Mouse (Mus musculus): Measurements from ENCODE around the gene Pnldc1.
"Not testable (repeated sequence)": the region's sequence is repeated elsewhere in the genome, so short reads cannot be mapped to it uniquely, and the experiment has no call there.

Gene Pnldc1

GRCm38 (mm10) chr17:12909361-12910280, at the start of gene Pnldc1:
Pnldc1 (minus strand) TSS chr17:12910230.
- DNase-seq (ENCODE audit: low read depth, low spot score): no peak

GRCm38 (mm10) chr17:12959377-12959776, 49.3 kb upstream of the Pnldc1 start:
- not testable (repeated sequence) for DNase-seq (ENCODE audit: low read depth, low spot score)

- no peak for DNase-seq (ENCODE audit: low read depth, low spot score)
Measured at GRCm38 (mm10) chr17:12956664-12957063, 46.6 kb upstream of the Pnldc1 start.

DNA sequence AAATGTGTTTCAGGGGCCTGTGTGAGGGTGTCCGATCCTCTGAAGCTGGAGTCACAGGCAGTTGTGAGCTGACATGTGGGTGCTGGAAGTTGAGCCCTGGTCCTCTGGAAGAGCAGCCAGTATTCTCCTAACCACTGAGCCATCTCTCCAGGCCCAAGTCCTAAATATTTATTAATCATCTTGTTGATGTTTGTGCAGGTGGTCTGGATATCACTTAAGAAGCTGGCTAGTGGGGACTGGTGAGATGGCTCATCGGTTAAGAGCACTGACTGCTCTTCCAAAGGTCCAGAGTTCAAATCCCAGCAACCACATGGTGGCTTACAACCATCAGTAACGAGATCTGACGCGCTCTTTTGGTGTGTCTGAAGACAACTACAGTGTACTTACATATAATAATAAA, 39.6 kb upstream of the Pnldc1 start:
- DNase-seq (ENCODE audit: low read depth, low spot score): no peak

DNA sequence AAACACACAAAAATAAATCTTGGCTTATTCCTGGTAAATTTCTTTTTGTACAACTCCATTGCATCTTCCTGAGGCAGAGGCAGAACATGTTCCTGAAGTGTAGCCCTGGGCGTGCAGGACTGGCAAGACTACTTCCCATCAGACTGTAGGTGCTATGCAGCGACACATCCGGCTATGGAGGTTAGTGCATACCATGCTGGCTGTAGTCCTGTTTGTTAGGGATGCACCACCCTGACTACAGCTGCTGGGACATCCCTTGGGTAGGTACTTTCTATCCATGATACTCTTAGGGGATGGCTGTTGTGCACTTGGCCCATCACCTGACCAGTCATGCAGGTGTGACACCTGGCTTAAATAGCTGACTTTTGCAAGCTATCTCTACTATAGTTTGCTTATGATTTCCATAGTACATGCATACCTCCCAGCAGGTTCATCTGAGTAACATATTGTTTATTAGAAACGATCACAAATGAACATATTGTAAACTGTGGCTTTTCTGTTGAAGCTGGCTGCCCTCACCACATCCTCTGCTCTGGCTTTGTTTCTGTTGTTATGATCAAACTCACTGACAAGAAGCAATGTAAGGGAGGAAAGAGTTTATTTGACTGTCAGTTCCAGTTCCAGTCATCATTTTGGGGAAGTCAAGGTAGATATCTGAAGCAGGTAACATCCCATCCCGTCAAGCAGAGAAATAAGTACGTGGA, 32.6 kb upstream of the Pnldc1 start:
- DNase-seq (ENCODE audit: low read depth, low spot score): no peak

GRCm38 (mm10) chr17:12941543-12942260, 31.7 kb upstream of the Pnldc1 start:
- no peak for DNase-seq (ENCODE audit: low read depth, low spot score)

GRCm38 (mm10) chr17:12940151-12940805, 30.2 kb upstream of the Pnldc1 start, which contains the start of gene Acat3:
Acat3 (minus strand) TSS chr17:12940600.
- DNase-seq (ENCODE audit: low read depth, low spot score): no peak

DNA sequence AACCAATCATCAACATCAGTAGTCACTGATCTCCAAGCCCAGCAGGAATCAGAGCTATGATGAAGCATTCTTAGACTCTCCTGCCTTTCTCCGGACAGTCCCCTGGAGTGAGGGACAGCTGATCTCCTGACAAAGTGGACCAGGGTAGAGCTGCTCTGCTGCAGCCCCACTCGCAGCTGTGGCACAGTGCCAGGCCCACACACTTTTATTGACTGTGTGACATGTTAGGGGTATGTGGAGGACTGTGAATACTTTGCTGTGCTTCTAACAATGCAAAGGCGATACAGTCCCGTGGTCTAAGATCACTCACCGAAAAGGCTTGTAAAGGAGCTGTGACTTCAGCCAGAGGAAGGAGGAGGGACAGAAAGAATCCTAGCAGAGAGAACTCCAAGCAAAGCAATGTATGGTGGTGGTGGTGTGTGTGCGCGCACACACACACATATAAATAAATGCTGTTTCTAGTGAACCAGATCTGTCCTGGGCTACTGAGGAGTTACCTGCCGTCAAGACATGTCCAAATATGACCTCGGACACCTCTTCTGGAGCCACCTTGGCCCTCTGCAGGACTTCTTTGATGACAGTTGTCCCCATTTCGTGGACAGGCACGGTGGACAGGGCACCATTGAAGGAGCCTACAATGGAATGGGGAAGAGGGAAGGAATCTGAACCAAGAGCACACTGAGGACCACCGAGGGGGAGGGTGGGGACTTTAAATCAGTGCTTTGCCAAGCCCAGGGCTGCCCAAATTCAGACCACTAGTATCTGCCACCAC, 29.5 kb upstream of the Pnldc1 start:
- not testable (repeated sequence) for DNase-seq (ENCODE audit: low read depth, low spot score)

- no peak for DNase-seq (ENCODE audit: low read depth, low spot score)
Measured at GRCm38 (mm10) chr17:12938077-12938476, 28.0 kb upstream of the Pnldc1 start.

DNA sequence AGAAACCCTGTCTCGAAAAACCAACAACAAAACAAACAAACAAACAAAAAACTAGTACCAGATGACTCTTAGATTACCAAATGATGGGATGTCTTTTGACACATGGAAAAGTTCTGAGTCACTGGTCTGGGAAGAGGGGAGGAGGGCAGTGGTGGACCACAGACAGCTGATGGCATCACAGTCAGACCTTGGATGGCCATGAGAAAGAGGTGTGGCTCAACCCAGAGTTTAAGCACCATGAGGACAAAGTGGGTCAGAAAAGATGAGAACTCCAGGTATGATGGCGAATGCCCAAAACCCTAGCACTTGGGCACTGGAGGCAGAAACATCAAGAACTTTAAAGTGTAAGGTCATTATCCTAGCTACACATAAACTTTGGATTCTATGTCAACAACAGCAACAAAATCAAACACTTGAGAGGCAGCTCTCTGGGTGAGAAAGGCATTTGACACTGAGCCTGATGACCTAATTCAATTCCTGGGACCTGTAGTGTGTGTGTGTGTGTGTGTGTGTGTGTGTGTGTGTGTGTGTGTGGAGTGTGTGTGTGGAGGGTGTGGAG, 27.5 kb upstream of the Pnldc1 start:
- no peak for DNase-seq (ENCODE audit: low read depth, low spot score)

GRCm38 (mm10) chr17:12935719-12936118, 25.7 kb upstream of the Pnldc1 start:
- no peak for DNase-seq (ENCODE audit: low read depth, low spot score)

DNA sequence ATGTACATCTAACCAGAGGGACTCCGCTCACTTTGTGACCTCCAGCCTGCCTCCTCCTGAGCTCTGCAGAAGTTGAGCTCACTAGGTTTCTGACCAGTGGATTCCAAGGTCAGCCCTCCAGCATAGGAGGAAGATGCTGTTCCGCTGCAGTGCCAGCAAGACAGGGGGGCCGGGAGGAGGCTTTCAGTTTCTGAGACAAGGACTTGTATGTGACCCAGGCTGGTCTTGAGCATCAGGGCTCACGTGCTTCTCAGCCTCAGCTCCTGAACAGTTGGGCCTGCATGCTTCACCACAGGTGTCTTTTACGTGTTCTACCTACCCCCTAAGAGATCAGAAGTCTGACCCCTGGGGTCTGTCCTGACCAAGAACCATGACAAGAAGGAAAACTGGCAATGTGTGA, 21.5 kb upstream of the Pnldc1 start:
- not testable (repeated sequence) for DNase-seq (ENCODE audit: low read depth, low spot score)

- DNase-seq (ENCODE audit: low read depth, low spot score): no peak
Measured at GRCm38 (mm10) chr17:12925703-12926180, 15.7 kb upstream of the Pnldc1 start.

- DNase-seq (ENCODE audit: low read depth, low spot score): no peak
Measured at GRCm38 (mm10) chr17:12925001-12925400, 15.0 kb upstream of the Pnldc1 start.

DNA sequence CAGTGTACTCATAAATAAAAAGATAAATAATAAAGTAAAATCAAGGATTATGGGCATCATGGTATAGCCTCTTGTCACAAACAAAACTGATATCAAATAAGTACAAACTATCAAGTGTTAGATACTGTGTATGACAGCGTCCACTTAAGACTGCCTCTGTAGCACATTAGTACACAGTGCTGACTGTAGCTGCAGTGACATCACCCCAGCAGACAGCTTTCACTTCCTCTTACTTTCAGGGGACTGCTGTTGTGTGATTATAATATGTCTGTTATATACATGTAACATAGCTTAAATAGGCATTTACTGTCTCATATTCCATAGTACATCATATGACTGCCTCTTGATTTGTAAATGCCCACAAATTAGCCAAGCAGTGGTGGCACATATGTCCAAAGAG, 11.0 kb upstream of the Pnldc1 start:
- DNase-seq (ENCODE audit: low read depth, low spot score): no peak

GRCm38 (mm10) chr17:12916588-12917380, 6.8 kb upstream of the Pnldc1 start:
- no peak for DNase-seq (ENCODE audit: low read depth, low spot score)

- DNase-seq (ENCODE audit: low read depth, low spot score): peak; percentile 97
Measured at GRCm38 (mm10) chr17:12915881-12916583, 6.0 kb upstream of the Pnldc1 start, which contains the start of gene Mrpl18. Mrpl18 (minus strand) TSS chr17:12916345.

DNA sequence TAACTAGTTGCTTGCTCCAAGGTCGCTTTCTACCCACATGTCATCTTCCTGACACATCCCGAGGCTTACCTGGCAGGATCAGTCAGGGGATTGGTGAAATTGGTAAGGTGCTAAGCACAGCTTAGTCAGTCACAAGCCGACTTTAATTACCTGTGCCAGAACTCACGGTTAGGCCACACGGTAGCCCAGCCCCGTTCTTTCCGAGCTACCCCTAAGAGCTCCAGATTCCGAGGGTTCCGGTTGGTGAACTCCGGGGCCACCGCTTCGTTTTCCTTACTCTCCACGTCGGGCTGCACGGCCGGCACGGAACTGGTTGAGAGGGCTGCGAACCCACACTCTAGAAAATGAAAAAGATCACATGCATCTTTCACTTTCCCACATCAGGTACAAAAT, 5.5 kb upstream of the Pnldc1 start, which contains the start of gene Tcp1:
TSS of gene Tcp1 (plus strand) at position 214 of the 393 bp plus-strand sequence.
- no peak for DNase-seq (ENCODE audit: low read depth, low spot score)

GRCm38 (mm10) chr17:12910391-12910790, 361 bp upstream of the Pnldc1 start:
- DNase-seq (ENCODE audit: low read depth, low spot score): no peak

All from skeletal muscle tissue, adult 2 months (tissue).